Mouse (Mus musculus): Measurements from ENCODE around the gene Mrvi1. TPM values are rescaled to one million over a fixed set of nuclear protein-coding genes. Genes with fewer than 3 reads are reported as not detected.

Mrvi1 gene
- polyA plus RNA-seq, 1 experiment: 1.7 TPM

DNA sequence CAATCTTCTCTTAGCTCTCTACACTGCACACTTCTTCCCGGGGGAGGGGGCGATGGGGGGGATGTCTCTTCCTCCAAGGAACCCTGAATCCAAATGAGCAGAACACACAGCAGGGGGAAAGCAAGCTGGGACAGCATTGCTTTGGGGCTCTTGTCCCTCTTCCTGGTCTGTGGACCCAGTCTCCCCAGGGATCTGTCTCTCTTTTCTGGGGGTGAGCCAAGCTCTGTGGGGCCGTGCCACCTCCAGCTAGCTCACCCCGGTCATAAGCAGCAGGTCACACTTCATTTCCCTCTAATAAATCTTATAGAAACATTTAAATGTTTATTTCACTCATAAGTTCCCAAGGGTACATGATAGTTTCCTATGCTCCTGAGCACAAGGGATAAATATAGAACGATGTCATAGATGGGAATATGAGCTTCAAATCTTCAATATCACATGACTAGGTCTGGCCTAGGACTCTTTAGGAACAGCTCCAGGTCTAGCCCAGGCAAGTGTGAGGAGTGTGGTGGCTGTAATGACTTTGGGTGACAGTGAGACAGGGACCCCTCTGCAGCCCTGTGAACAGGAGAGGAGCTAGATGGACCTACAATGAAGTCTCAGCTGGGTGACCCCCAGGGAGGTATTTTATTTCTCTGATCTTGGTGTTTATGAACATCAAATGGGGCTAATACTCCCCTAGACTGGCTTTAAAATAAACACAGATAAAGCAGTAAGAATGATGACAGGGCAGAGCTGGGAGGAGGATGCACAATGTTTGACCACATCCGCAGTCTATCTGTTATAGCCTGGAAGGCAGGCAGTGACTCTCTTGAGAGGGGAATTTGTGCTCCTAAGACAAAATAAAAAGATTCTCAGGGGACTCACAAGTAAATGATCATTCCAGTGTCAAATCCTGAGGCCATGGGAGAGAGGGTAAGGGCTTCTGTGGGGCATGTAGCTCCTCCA, 46.2 kb downstream of the Mrvi1 start:
- TF ChIP-seq CTCF (IDR thresholded peaks at IDR 0.05; ENCODE audit: borderline replicate concordance, extremely low read depth, insufficient read depth, insufficient read length) (no peak), POLR2A (IDR thresholded peaks at IDR 0.05; ENCODE audit: borderline replicate concordance, extremely low read depth, insufficient read depth, insufficient read length, poor library complexity, severe bottlenecking) (no peak)
- DNase-seq (ENCODE audit: low read depth): no peak

DNA sequence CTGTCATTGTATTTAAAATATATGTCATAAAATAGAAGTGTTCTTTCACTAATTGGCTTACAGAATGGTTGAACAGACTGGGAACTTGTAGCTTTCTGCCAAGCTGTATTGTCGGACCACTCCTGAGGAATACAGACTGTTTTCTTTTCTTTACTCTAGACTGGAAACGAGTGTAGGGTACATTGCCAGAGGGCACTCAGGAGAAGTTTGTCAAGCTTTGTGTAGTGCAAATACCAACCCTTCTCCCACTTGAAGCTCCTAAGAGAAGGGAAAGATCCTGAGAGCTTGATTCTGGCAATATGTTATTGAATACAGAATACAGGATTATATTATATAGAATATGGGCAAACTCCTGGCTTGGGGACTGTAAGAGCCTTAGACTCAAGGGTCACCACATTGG, 48.3 kb downstream of the Mrvi1 start:
- no peak for DNase-seq (ENCODE audit: low read depth)
- TF ChIP-seq CTCF (IDR thresholded peaks at IDR 0.05; ENCODE audit: borderline replicate concordance, extremely low read depth, insufficient read depth, insufficient read length) (no peak), POLR2A (IDR thresholded peaks at IDR 0.05; ENCODE audit: borderline replicate concordance, extremely low read depth, insufficient read depth, insufficient read length, poor library complexity, severe bottlenecking) (no peak)

DNA sequence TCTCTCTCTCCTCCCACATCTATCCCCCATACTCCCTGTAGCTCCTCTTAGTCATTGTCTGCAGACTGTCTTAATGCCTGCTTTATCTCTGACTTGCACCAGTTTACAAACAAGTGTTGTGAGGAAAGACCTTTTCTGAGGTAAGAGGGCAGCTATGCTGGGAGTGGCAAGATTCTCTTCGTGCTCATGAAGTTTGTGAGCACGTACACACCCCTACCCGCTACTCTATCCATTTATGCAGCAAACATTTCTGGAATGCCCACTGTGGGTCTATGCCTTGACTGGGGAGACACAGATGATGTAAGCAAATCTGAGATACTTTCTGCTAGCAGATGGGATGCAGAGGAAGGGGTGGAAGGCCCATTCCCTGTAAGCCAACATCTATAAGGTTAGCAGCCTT, 48.9 kb downstream of the Mrvi1 start:
- DNase-seq (ENCODE audit: low read depth): no peak
- no peak for TF ChIP-seq CTCF (IDR thresholded peaks at IDR 0.05; ENCODE audit: borderline replicate concordance, extremely low read depth, insufficient read depth, insufficient read length)
- no peak for TF ChIP-seq POLR2A (IDR thresholded peaks at IDR 0.05; ENCODE audit: borderline replicate concordance, extremely low read depth, insufficient read depth, insufficient read length, poor library complexity, severe bottlenecking)

DNA sequence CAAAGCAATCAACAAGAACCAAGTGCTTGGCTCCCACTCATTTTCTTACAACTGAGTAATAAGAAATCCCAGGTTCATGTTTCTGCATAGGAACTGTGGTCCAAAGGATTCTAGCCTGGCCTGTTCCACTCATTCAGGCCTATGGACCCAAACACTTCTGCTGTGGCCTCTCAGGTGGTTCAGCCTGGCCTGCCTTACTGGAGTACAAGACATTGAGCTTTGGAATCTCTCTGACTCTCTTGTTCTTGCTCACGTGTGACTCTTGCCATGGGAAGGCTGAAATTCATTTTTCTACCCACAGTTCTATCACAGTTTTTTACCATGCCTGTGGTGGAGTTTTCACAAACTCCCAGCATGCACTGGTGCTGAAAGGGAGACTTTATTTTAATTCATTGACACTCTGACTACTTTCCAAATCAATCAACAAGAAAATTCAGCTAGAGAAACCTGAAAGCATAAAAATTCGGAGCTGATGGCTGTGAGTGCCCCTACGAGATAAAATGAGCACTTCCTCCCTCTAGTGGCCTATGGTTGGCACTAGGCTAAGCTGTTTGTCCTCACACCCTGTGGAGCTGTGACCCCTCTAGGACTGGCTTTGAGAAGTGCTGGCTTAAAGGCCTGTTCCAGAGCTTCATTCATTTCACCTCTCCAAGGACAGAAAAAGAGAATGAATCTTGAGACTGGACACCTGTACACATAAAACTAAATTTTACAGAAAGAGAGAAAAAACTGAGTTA, 52.0 kb downstream of the Mrvi1 start:
- peak; percentile 53 for DNase-seq (ENCODE audit: low read depth)
- TF ChIP-seq CTCF (IDR thresholded peaks at IDR 0.05; ENCODE audit: borderline replicate concordance, extremely low read depth, insufficient read depth, insufficient read length) (peak; percentile 66; the same call in 1 of the 2 replicates), POLR2A (IDR thresholded peaks at IDR 0.05; ENCODE audit: borderline replicate concordance, extremely low read depth, insufficient read depth, insufficient read length, poor library complexity, severe bottlenecking) (no peak)

DNA sequence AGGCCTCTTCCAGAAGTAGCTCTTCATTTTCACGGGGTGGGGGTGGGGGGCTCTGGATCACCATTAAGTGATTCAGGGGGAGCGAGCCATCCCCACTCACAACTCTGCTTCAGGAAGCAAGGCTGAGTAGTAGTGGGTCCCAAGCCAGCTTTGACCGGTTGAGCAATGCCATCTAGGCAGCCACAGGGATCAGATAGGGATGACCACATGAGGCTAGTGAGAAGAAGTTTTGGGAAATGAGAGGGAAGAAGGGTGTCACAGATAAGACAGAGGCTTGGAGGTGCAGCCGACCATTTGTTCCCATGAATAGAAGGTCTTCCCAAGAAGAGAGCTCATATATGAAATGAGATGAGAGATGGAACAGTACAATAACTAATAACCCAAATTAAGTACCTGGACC, 55.7 kb downstream of the Mrvi1 start:
- TF ChIP-seq POLR2A (IDR thresholded peaks at IDR 0.05; ENCODE audit: borderline replicate concordance, extremely low read depth, insufficient read depth, insufficient read length, poor library complexity, severe bottlenecking): no peak
- no peak for TF ChIP-seq CTCF (IDR thresholded peaks at IDR 0.05; ENCODE audit: borderline replicate concordance, extremely low read depth, insufficient read depth, insufficient read length)
- DNase-seq (ENCODE audit: low read depth): no peak

DNA sequence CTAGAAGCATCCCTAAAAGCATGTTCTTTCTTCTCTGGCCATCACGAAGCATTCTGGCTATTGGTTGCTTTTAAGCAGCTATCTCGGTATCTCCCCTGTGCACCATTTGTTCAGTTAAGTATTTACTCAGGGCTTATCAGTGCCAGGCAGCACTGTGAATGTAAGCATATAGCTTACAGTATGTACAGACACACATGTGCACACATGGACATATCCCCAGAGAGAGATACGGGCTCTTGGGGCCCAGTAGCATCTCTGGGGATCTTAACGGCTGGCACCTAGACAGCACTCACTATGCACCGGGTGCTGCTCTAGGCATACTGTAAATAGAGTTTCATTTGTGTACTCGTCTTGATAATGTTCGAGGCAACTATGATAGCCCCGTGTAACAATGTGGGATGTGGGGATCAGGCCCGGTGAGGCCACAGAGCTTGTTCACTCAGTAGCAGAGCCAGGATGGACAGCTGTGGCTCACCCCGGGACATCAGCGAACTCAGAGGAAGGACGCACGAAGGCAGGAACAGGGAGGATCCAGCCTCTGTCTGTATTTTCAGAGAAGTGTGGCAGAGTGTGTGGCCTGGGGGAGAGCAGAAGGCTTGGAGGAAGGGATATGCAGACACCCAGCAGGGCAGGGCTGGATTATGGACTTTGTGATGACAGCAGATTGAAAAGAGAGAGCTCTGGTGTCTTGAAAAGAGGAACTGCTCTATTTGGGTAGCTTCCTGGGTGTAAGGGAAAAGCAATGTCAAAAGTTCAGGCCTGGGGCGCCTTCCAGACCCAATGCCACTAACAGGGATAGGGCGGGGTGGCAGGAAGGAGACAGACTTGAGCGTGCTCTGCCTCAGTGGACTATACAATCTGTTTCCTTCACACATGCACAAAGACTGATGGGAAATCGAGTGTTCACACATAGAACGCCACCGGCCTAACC, 61.7 kb downstream of the Mrvi1 start:
- no peak for TF ChIP-seq CTCF (IDR thresholded peaks at IDR 0.05; ENCODE audit: borderline replicate concordance, extremely low read depth, insufficient read depth, insufficient read length)
- no peak for TF ChIP-seq POLR2A (IDR thresholded peaks at IDR 0.05; ENCODE audit: borderline replicate concordance, extremely low read depth, insufficient read depth, insufficient read length, poor library complexity, severe bottlenecking)
- peak; percentile 1 for DNase-seq (ENCODE audit: low read depth)

DNA sequence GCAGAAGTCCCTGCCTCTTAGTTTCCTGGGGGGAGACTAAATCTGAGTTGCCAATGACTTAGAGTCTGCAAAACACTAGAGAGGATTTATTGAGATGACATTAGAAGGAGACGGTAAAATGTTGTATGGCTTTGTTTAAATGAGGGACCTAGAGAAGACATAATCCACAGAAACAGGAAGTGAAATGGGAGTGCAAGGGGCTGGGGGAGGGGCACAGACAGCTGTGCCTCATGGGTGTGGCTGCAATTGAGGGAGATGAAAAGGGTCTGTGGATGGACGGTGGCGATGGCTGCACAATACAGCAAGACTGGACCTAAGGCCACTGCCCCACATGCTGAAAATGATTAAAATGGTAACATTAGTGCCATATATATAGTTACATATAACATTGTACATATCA, 62.5 kb downstream of the Mrvi1 start:
- TF ChIP-seq CTCF (IDR thresholded peaks at IDR 0.05; ENCODE audit: borderline replicate concordance, extremely low read depth, insufficient read depth, insufficient read length) (no peak), POLR2A (IDR thresholded peaks at IDR 0.05; ENCODE audit: borderline replicate concordance, extremely low read depth, insufficient read depth, insufficient read length, poor library complexity, severe bottlenecking) (no peak)
- no peak for DNase-seq (ENCODE audit: low read depth)

DNA sequence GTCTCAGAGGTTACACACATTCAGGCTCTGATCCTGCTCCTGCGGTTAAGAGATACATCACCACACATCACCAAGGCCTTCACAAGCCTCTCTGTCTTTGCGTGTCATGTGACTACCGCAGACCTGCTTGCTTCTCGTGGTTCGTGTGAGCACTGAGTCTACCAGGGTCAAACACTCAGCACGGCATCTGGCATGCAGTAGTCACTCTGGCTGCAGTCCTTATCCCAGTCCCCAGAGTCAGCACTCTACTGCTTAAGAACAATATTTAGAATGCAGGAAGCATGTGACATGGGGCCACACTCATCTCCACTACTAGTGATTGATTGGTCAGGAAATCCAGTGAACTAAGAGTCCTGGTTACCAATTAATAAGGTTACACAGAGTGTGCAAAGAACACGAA, 66.3 kb downstream of the Mrvi1 start:
- TF ChIP-seq CTCF (IDR thresholded peaks at IDR 0.05; ENCODE audit: borderline replicate concordance, extremely low read depth, insufficient read depth, insufficient read length) (no peak), POLR2A (IDR thresholded peaks at IDR 0.05; ENCODE audit: borderline replicate concordance, extremely low read depth, insufficient read depth, insufficient read length, poor library complexity, severe bottlenecking) (no peak)
- DNase-seq (ENCODE audit: low read depth): no peak

DNA sequence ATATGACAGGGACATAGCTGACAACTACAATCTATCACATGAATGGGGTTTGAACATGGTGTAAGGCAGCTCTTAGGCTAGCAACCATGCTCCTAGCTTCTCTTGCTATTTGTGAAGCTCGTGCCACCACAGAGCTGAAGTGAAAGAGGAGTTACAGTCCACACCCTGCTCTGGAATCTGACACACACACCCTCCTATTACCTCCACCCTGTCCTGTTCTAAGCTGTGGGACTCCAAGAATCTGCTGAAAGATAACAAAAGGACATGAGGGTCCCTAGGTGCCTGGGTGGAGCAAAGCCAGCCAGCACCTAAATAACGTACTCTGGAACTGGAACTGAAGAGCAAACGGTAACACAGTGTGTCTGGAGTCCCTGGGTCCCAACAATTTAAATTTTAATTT, 67.7 kb downstream of the Mrvi1 start:
- TF ChIP-seq CTCF (IDR thresholded peaks at IDR 0.05; ENCODE audit: borderline replicate concordance, extremely low read depth, insufficient read depth, insufficient read length) (no peak), POLR2A (IDR thresholded peaks at IDR 0.05; ENCODE audit: borderline replicate concordance, extremely low read depth, insufficient read depth, insufficient read length, poor library complexity, severe bottlenecking) (no peak)
- no peak for DNase-seq (ENCODE audit: low read depth)

DNA sequence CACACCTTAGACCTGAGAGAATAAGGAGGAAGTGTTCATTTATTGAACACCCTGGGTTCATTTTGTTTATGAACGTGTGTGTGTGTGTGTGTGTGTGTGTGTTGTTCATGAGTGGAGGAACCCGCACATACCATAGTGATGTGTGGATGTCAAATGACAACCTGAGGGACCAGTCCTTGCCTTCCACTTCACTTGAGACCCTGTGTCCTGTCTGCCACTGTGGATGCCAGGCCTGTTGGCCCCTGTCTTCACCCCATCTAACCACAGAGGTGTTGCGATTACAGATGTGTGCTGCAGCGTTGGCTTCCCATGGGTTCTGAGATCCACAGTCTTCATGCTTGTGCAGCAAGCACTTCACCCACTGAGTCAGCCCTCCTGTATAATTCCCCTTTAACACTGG, 68.5 kb downstream of the Mrvi1 start:
- no peak for DNase-seq (ENCODE audit: low read depth)
- no peak for TF ChIP-seq POLR2A (IDR thresholded peaks at IDR 0.05; ENCODE audit: borderline replicate concordance, extremely low read depth, insufficient read depth, insufficient read length, poor library complexity, severe bottlenecking)
- no peak for TF ChIP-seq CTCF (IDR thresholded peaks at IDR 0.05; ENCODE audit: borderline replicate concordance, extremely low read depth, insufficient read depth, insufficient read length)

Measured in brain, embryonic 14.5 days (tissue).